Mouse (Mus musculus) limb, embryonic 11.5 days (tissue): ENCODE measurements at regions not wholly inside any gene's neighbourhood (a gene's known extent, or its start where the extent isn't known, plus 50 kb on each side); places are given as distances from the start of the nearest gene placed in this dataset.
A peak's percentile ranks its signal among the peaks of the same experiment; 100 is the strongest.

ENCODE experiments used
- ATAC-seq: fragments of 200-750 bp; cut with Nextera tagmentation; 2 replicates; pipeline ENCODE4 v1.8.0; 2017; ENCODE audit warnings: low read depth; ENCODE audit not compliant: insufficient number of reproducible peaks, low FRiP score, low TSS enrichment
- DNase-seq: peaks from one replicate; pipeline ENCODE4 v3.0.0-alpha.2; 2015; ENCODE audit warnings: low spot score
- H3K27ac ChIP-seq: fragments of 300-500 bp; sonication (generic); replicated peaks from 2 replicates; pipeline ENCODE4 v1.5.1; 2014; ENCODE audit warnings: low read depth, mild to moderate bottlenecking, low read length
- H3K27me3 ChIP-seq: fragments of 300-500 bp; sonication (generic); 2 replicates; pipeline ENCODE4 v1.6.1; 2014; ENCODE audit warnings: mild to moderate bottlenecking, low read length, mixed read lengths; ENCODE audit not compliant: control insufficient read depth, insufficient read depth
- H3K36me3 ChIP-seq: fragments of 300-500 bp; sonication (generic); 2 replicates; pipeline ENCODE4 v1.6.1; 2014; ENCODE audit warnings: mild to moderate bottlenecking, low read length, moderate library complexity, mixed read lengths; ENCODE audit not compliant: control insufficient read depth, insufficient read depth
- H3K4me1 ChIP-seq: fragments of 300-500 bp; sonication (generic); 2 replicates; pipeline ENCODE4 v1.6.1; 2014; ENCODE audit warnings: low read length, mixed read lengths; ENCODE audit not compliant: control insufficient read depth, insufficient read depth
- H3K4me2 ChIP-seq: fragments of 300-500 bp; sonication (generic); 2 replicates; pipeline ENCODE4 v1.6.1; 2014; ENCODE audit warnings: low read depth, mild to moderate bottlenecking, moderate library complexity; ENCODE audit not compliant: severe bottlenecking
- H3K4me3 ChIP-seq: fragments of 300-500 bp; sonication (generic); 2 replicates; pipeline ENCODE4 v1.5.1; 2014; ENCODE audit warnings: low read depth, low read length
- H3K9ac ChIP-seq: fragments of 300-500 bp; sonication (generic); 2 replicates; pipeline ENCODE4 v1.6.1; 2014; ENCODE audit warnings: mild to moderate bottlenecking, low read length
- H3K9me3 ChIP-seq: fragments of 300-500 bp; sonication (generic); 2 replicates; pipeline ENCODE4 v1.6.1; 2016; ENCODE audit warnings: low read length; ENCODE audit not compliant: control insufficient read depth
- WGBS: fragments of 180-500 bp; shearing (Covaris S2); extraction: QIAGEN DNeasy Blood & Tissue Kit; methylation state at CpG from one replicate; pipeline ENCODE4 v1.1.7; 2014; 5-methylcytosine and 5-hydroxymethylcytosine counted together

DNA sequence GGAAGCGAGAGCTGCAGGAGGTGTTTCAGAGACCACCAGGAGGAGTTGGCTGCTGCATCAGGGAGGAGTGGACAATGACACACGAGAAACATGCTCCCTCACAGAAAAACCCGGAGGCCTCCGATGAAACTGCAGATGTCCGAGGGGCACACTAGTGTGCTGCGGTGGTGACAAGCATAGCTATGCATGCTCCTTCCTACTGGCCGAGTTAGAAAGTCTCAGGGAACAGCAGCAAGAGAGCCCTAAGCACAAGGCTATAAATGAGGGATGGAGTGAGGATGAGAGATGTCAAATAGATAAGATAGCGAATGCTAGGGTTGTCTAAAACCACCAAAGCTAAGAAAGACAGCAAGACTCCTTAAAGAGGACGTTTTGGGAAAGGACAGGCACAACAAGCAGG lies 328.4 kb upstream of the Adgrl2 start:
- H3K9ac ChIP-seq = no peak overlapping the region
- H3K9me3 ChIP-seq = no peaks in the 10 kb centered on the region
- no peaks in the 10 kb centered on the region for H3K4me1 ChIP-seq
- 49% methylated on average over 9 of the region's 9 CpGs for WGBS
- ATAC-seq = no peak
- no peak overlapping the region for H3K4me3 ChIP-seq
- no peaks in the 10 kb centered on the region for H3K36me3 ChIP-seq
- no peak overlapping the region for H3K4me2 ChIP-seq
- H3K27me3 ChIP-seq = 0 out of 2 replicates have a peak, but pooled peaks cover 2% of the 10 kb centered on the region
- DNase-seq = no peak
- H3K27ac ChIP-seq = no peak overlapping the region

- 76% methylated on average over 4 of the region's 4 CpGs for WGBS
- Histone ChIP-seq H3K27ac (no peak overlapping the region), H3K4me2 (no peak overlapping the region), H3K9ac (no peak overlapping the region), H3K9me3 (no peaks in the 10 kb centered on the region), H3K36me3 (no peaks in the 10 kb centered on the region), H3K4me1 (no peaks in the 10 kb centered on the region), H3K4me3 (no peak overlapping the region), H3K27me3 (no peaks in the 10 kb centered on the region)
- DNase-seq (no peak), ATAC-seq (no peak)
Measured at GRCm38 (mm10) chr3:149314258-149314657, 323.9 kb upstream of the Adgrl2 start.

DNA sequence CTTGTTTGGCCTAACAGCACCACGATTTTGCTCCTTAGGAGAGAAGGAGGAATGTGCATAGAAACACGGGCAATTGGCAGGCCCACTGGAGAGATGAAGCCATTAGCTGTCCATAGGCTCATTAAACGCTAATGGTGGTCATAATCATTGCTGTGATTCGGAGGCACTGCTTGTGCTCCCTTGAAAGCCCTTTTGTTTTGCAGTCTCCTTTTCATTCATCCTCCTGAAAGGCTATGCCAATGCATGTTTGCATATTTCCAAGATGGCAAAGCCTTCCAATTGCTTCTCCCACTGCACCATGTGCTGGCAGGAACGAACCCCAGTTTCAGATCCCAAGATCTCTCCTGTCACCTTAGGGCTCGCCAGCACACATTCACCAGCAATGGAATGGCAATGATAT lies 322.9 kb upstream of the Adgrl2 start:
- 76% methylated on average over 6 of the region's 6 CpGs for WGBS
- Histone ChIP-seq H3K4me3 (no peak overlapping the region), H3K36me3 (no peaks in the 10 kb centered on the region), H3K9ac (no peak overlapping the region), H3K27ac (no peak overlapping the region), H3K4me1 (no peaks in the 10 kb centered on the region), H3K4me2 (no peak overlapping the region), H3K9me3 (no peaks in the 10 kb centered on the region), H3K27me3 (no peaks in the 10 kb centered on the region)
- DNase-seq = no peak
- ATAC-seq = no peak

- no peak overlapping the region for H3K27ac ChIP-seq
- H3K4me2 ChIP-seq = no peak overlapping the region
- no peak for ATAC-seq
- no peaks in the 10 kb centered on the region for H3K27me3 ChIP-seq
- no peak overlapping the region for H3K4me3 ChIP-seq
- whole genome bisulfite sequencing = 81% methylated on average over 8 of the region's 8 CpGs
- H3K4me1 ChIP-seq = peaks cover 3% of the 10 kb centered on the region; the same call in 1 of the 2 replicates
- no peaks in the 10 kb centered on the region for H3K9me3 ChIP-seq
- H3K9ac ChIP-seq = no peak overlapping the region
- no peaks in the 10 kb centered on the region for H3K36me3 ChIP-seq
- DNase-seq = no peak
Measured at GRCm38 (mm10) chr3:149311576-149311975, 321.2 kb upstream of the Adgrl2 start.

DNA sequence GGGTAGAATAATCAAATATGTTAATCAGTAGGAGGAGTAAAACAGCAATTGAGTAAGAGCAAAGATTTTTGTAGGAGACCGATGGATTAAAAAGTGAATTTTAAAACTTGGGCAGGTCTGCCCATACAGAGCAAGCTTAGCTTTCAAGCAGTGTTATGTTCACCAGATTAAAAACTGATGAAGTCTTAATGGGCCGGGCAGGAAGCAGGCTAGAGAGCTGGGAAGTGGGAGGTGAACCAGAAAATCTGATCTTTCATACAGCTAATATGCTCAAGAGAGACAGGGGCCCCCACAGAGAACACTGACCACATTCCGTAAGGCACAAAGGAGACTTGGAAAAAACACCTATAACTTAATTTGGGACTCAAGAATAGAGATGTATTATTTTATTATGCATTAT lies 316.4 kb upstream of the Adgrl2 start:
- ATAC-seq (no peak), DNase-seq (no peak)
- H3K4me1 ChIP-seq = peaks cover 5% of the 10 kb centered on the region; the same call in 1 of the 2 replicates

GRCm38 (mm10) chr3:149306291-149306690 lies 315.9 kb upstream of the Adgrl2 start:
- no peak overlapping the region for H3K9ac ChIP-seq
- H3K9me3 ChIP-seq = no peaks in the 10 kb centered on the region
- DNase-seq (no peak), ATAC-seq (no peak)
- H3K4me3 ChIP-seq = no peak overlapping the region
- no peak overlapping the region for H3K4me2 ChIP-seq
- no peak overlapping the region for H3K27ac ChIP-seq
- H3K36me3 ChIP-seq = no peaks in the 10 kb centered on the region
- H3K27me3 ChIP-seq = no peaks in the 10 kb centered on the region
- 11% methylated on average over 5 of the region's 5 CpGs for WGBS
- peaks cover 5% of the 10 kb centered on the region; the same call in 1 of the 2 replicates for H3K4me1 ChIP-seq

More for the DNA sequence above, 316.4 kb upstream of the Adgrl2 start:
- H3K9ac ChIP-seq = no peak overlapping the region
- no peaks in the 10 kb centered on the region for H3K36me3 ChIP-seq
- no peaks in the 10 kb centered on the region for H3K27me3 ChIP-seq
- WGBS = 39% methylated on average over 3 of the region's 3 CpGs
- H3K27ac ChIP-seq = no peak overlapping the region
- H3K4me2 ChIP-seq = no peak overlapping the region
- no peaks in the 10 kb centered on the region for H3K9me3 ChIP-seq
- no peak overlapping the region for H3K4me3 ChIP-seq

- H3K4me3 ChIP-seq = no peak overlapping the region
- H3K9me3 ChIP-seq = no peaks in the 10 kb centered on the region
- no peak for ATAC-seq
- no peaks in the 10 kb centered on the region for H3K36me3 ChIP-seq
- DNase-seq = no peak
- H3K9ac ChIP-seq = no peak overlapping the region
- WGBS = 63% methylated on average over 5 of the region's 5 CpGs
- H3K27me3 ChIP-seq = no peaks in the 10 kb centered on the region
- no peak overlapping the region for H3K4me2 ChIP-seq
- H3K27ac ChIP-seq = no peak overlapping the region
- H3K4me1 ChIP-seq = peaks cover 8% of the 10 kb centered on the region; the same call in 1 of the 2 replicates
Measured at GRCm38 (mm10) chr3:149305440-149305839, 315.1 kb upstream of the Adgrl2 start.

DNA sequence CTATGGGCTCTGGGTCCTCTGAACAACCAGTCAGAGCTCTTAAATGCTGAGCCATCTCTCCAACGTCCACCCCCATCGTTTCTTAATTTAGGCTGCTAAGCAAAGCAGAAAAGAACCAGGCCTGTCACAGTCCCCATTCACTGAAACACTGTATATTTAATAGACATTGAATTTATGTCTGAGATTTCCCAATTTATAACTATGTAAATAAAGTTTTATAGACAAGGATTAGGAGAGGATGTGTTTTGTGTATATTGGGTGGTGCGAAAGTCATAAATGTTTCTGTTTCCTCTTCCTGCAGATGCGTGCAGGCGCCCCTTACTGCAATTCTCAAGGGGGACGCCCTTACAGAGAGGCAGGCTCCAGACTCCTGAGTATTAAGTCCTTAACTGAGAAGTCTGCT lies 314.7 kb upstream of the Adgrl2 start:
- Histone ChIP-seq H3K27me3 (no peaks in the 10 kb centered on the region), H3K4me3 (no peak overlapping the region), H3K4me2 (no peak overlapping the region), H3K36me3 (no peaks in the 10 kb centered on the region), H3K27ac (no peak overlapping the region), H3K4me1 (peaks cover 8% of the 10 kb centered on the region; the same call in 1 of the 2 replicates), H3K9me3 (no peaks in the 10 kb centered on the region), H3K9ac (no peak overlapping the region)
- ATAC-seq = peak; percentile 51; the same call in 1 of the 2 replicates
- WGBS = 26% methylated on average over 6 of the region's 6 CpGs
- DNase-seq = no peak

DNA sequence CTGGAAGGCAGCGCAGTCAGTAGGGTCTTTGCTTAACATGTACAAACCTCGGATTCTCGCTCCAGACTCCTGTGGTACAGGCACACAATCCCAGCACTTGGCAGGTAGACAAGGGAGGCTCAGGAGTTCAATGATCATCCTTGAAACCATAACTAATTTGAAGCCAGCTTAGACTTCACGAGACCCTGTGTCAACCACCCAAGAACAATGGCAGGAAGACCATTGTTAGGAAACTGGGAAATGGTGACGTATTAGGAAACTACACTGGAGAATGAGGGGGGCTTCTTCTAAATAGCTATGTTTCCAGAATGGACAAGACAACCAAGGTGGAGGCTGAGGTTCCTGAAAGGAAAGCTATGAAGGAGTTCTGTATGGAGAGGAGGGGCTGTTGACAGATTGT lies 313.1 kb upstream of the Adgrl2 start:
- no peak overlapping the region for H3K4me2 ChIP-seq
- H3K4me1 ChIP-seq = peaks cover 8% of the 10 kb centered on the region; the same call in 1 of the 2 replicates
- H3K27me3 ChIP-seq = no peaks in the 10 kb centered on the region
- H3K27ac ChIP-seq = no peak overlapping the region
- no peak overlapping the region for H3K9ac ChIP-seq
- DNase-seq (no peak), ATAC-seq (no peak)
- no peak overlapping the region for H3K4me3 ChIP-seq
- H3K36me3 ChIP-seq = no peaks in the 10 kb centered on the region
- H3K9me3 ChIP-seq = no peaks in the 10 kb centered on the region
- 90% methylated on average over 5 of the region's 5 CpGs for WGBS
